Mouse (Mus musculus) adrenal gland, adult 18-20 months (tissue): ENCODE measurements around the gene Olfm4. TPM values are rescaled to one million over a fixed set of nuclear protein-coding genes. Genes with fewer than 3 reads are reported as not detected.

Experiments
- DNase-seq, 2 experiments: peaks; one replicate each; pipeline ENCODE4 v3.0.0; 2021 to 2022; ENCODE audit warnings: low spot score in 2 of 2
- total RNA-seq, 2 experiments: library from RNA; stranded (reverse); gene quantifications; 1 replicate in 1 of 2; 2 replicates in 1 of 2; pipeline ENCODE4 v1.2.3; 2021

Olfm4 gene
- total RNA-seq, 2 experiments from 2014 or later: not detected

GRCm38 (mm10) chr14:80026078-80026477 is 42.2 kb downstream of the Olfm4 start:
- no peak for DNase-seq

- no peak for DNase-seq
Observed at GRCm38 (mm10) chr14:80029297-80030001, 45.6 kb downstream of the Olfm4 start.

GRCm38 (mm10) chr14:80039645-80040272 is 55.9 kb downstream of the Olfm4 start:
- DNase-seq: no peak

- no peak for DNase-seq
Observed at GRCm38 (mm10) chr14:80046104-80046734, 62.3 kb downstream of the Olfm4 start.

GRCm38 (mm10) chr14:80047368-80048101 is 63.7 kb downstream of the Olfm4 start:
- no peak for DNase-seq

- DNase-seq: no peak
Observed at GRCm38 (mm10) chr14:80055725-80056124, 71.8 kb downstream of the Olfm4 start.

GRCm38 (mm10) chr14:80061686-80062085 is 77.8 kb downstream of the Olfm4 start:
- no peak for DNase-seq

- DNase-seq: no peak
Observed at GRCm38 (mm10) chr14:80062896-80063295, 79.0 kb downstream of the Olfm4 start.

- no peak for DNase-seq
Observed at GRCm38 (mm10) chr14:80070580-80070979, 86.7 kb downstream of the Olfm4 start.

Other genes starting within 250 kb of the Olfm4 start
- under 1 TPM in 1 of 2 experiments, not detected in 1; 0.43 TPM for gene Pcdh8, start 212.8 kb upstream of the Olfm4 start, total RNA-seq